Mouse (Mus musculus): ENCODE results near the gene Gm4985. TPM values are rescaled to one million over a fixed set of nuclear protein-coding genes. Genes with fewer than 3 reads are reported as not detected.
"Not testable (repeated sequence)": the region's sequence is repeated elsewhere in the genome, so short reads cannot be mapped to it uniquely, and the experiment has no call there.

The Gm4985 gene
- not detected in 2 replicates for polyA plus RNA-seq (2015; fragmentation: Nextera tagmentation; extraction: Ambion mirVana)

DNA sequence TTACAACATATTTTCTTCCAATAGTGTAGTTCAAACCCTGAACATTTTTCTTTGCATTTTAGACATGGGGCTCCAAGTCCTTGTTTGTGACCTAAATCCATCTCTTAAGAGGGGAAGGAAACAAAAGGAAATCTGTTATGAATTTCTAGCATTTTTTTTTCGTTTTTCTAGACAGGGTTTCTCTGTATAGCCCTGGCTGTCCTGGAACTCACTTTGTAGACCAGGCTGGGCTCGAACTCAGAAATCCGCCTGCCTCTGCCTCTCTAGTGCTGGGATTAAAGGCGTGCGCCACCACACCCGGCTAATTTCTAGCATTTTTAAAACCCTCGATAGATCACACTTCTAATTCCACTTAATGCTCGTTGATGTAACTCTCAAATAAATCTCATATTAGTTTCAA is at the start of gene Gm4985:
Gene Gm4985, minus strand, starts transcription at position 101 of the 400 bp plus-strand sequence.
- 66% methylated on average over 8 of the region's 8 CpGs for WGBS (ENCODE audit: insufficient replicate concordance)
- not testable (repeated sequence) for ATAC-seq (ENCODE audit: low read depth); H3K4me3 ChIP-seq (replicated peaks); H3K4me1 ChIP-seq (replicated peaks); H3K27ac ChIP-seq; H3K27me3 ChIP-seq; H3K9ac ChIP-seq; DNase-seq; H3K36me3 ChIP-seq; H3K4me2 ChIP-seq; H3K9me3 ChIP-seq (replicated peaks)

DNA sequence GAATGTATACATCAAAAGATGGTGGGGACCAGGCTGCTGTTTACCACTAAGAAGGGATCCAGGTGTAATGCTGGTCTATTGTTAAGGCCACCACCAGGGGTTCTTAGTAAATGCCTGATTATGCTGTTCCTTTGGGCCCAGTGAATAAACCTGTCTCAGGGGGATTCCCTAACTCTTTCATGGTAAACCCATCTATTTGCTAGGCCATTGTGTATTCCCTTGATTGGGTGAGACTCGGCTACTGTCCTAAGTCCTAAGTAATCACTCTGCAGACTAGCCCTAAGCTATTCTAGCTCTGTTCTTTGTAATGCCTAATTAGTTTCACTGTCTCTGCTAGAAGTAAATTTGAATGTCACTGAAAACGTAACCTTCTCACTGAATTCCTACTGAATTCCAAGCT is 4.6 kb downstream of the Gm4985 start:
- Histone ChIP-seq H3K27ac (no peak overlapping the region), H3K4me1 (replicated peaks) (no peaks in the 10 kb centered on the region), H3K9me3 (replicated peaks) (no peaks in the 10 kb centered on the region), H3K4me3 (replicated peaks) (no peak overlapping the region), H3K36me3 (no peaks in the 10 kb centered on the region), H3K9ac (no peak overlapping the region), H3K27me3 (no peaks in the 10 kb centered on the region), H3K4me2 (no peak overlapping the region)
- ATAC-seq (ENCODE audit: low read depth) = no peak
- 65% methylated on average over 2 of the region's 2 CpGs for WGBS (ENCODE audit: insufficient replicate concordance)
- no peak for DNase-seq

Small RNA genes within 50 kb of the gene (microRNA-seq; reads per million reads assigned to microRNA genes)
- gene Gm25299 = not detected

Other genes with a start within 250 kb of the Gm4985 start
- gene Gm4907, start 76.4 kb downstream of the Gm4985 start, polyA plus RNA-seq (2015; fragmentation: Nextera tagmentation; extraction: Ambion mirVana) = not detected in 2 replicates

Measured in liver, embryonic 13.5 days (tissue).